Mouse (Mus musculus) heart, embryonic 12.5 days (tissue): ENCODE measurements around the gene Dcaf5. TPM values are rescaled to one million over a fixed set of nuclear protein-coding genes. Genes with fewer than 3 reads are reported as not detected.

Source experiments
- ATAC-seq: fragments of 200-750 bp; cut with Nextera tagmentation; 2 replicates; pipeline ENCODE4 v1.8.0; 2017; ENCODE audit warnings: moderate TSS enrichment, moderate library complexity; ENCODE audit not compliant: insufficient number of reproducible peaks, low FRiP score
- H3K27ac ChIP-seq: fragments of 300-500 bp; sonication (generic); 2 replicates; pipeline ENCODE4 v1.5.1; 2016; ENCODE audit warnings: mild to moderate bottlenecking, moderate library complexity; ENCODE audit not compliant: poor library complexity, severe bottlenecking
- H3K27me3 ChIP-seq: fragments of 300-500 bp; sonication (generic); replicated peaks from 2 replicates; pipeline ENCODE4 v1.6.1; 2016; ENCODE audit warnings: mild to moderate bottlenecking, moderate library complexity
- H3K36me3 ChIP-seq: fragments of 300-500 bp; sonication (generic); 2 replicates; pipeline ENCODE4 v1.6.1; 2016; ENCODE audit warnings: mild to moderate bottlenecking, moderate library complexity
- H3K4me1 ChIP-seq: fragments of 300-500 bp; sonication (generic); replicated peaks from 2 replicates; pipeline ENCODE4 v1.6.1; 2016; ENCODE audit warnings: mild to moderate bottlenecking
- H3K4me2 ChIP-seq: fragments of 300-500 bp; sonication (generic); 2 replicates; pipeline ENCODE4 v1.6.1; 2016; ENCODE audit warnings: mild to moderate bottlenecking, moderate library complexity
- H3K4me3 ChIP-seq: fragments of 300-500 bp; sonication (generic); 2 replicates; pipeline ENCODE4 v1.5.1; 2016; ENCODE audit warnings: mild to moderate bottlenecking
- H3K9ac ChIP-seq: fragments of 300-500 bp; sonication (generic); 2 replicates; pipeline ENCODE4 v1.6.1; 2016; ENCODE audit warnings: mild to moderate bottlenecking, moderate library complexity
- H3K9me3 ChIP-seq: fragments of 300-500 bp; sonication (generic); replicated peaks from 2 replicates; pipeline ENCODE4 v1.6.1; 2016; ENCODE audit warnings: mild to moderate bottlenecking, moderate library complexity
- WGBS: fragments of 180-500 bp; shearing (Covaris S2); methylation state at CpG from one replicate; pipeline ENCODE4 v1.1.7; 2016; 5-methylcytosine and 5-hydroxymethylcytosine counted together
- microRNA-seq: library from miRNA; unstranded; fragments of <30 nt; microRNA quantifications from one replicate; pipeline ENCODE4, GENCODE M21; 2017
- polyA plus RNA-seq: library from polyadenylated mRNA; unstranded; fragments of >200 nt; fragmentation: Nextera tagmentation; extraction: Ambion mirVana; gene quantifications from 2 replicates; pipeline ENCODE4 v1.2.1, GENCODE M21; 2016

Gene Dcaf5
- polyA plus RNA-seq, 1 experiment from 2014 or later = 15.1 TPM

- Histone ChIP-seq H3K9me3 (no peaks in the 10 kb centered on the region), H3K9ac (no peak overlapping the region), H3K4me3 (no peak overlapping the region), H3K4me1 (peaks cover 11% of the 10 kb centered on the region), H3K4me2 (no peak overlapping the region), H3K27me3 (no peaks in the 10 kb centered on the region), H3K27ac (no peak overlapping the region), H3K36me3 (no peaks in the 10 kb centered on the region)
- no peak for ATAC-seq
- WGBS = 59% methylated on average over 5 of the region's 5 CpGs
Measured at GRCm38 (mm10) chr12:80285890-80286289, 150.5 kb downstream of the Dcaf5 start.

Small RNA genes within 50 kb of the gene (microRNA-seq; reads per million reads assigned to microRNA genes)
- gene Mir1843a = 57.1 reads per million, percentile 44 among the genes with 10 or more reads in this experiment

Other genes starting within 250 kb of the Dcaf5 start
- 63.6 and 65.0 TPM in 2 replicates for gene Actn1, start 176.2 kb downstream of the Dcaf5 start, polyA plus RNA-seq
- 19.6 and 21.9 TPM in 2 replicates for gene Exd2, start 26.5 kb upstream of the Dcaf5 start, polyA plus RNA-seq
- gene Galnt16, start 81.7 kb upstream of the Dcaf5 start, polyA plus RNA-seq = 2.1 and 2.2 TPM in 2 replicates
- gene Slc39a9, start 207.3 kb upstream of the Dcaf5 start, polyA plus RNA-seq = 22.3 and 24.1 TPM in 2 replicates
- 155 and 173 TPM in 2 replicates for gene Erh, start 207.7 kb upstream of the Dcaf5 start, polyA plus RNA-seq